Mouse (Mus musculus): Measurements from ENCODE around the gene Ggta1.

- TF ChIP-seq CTCF (IDR thresholded peaks at IDR 0.05; ENCODE audit: low read depth, low read length) (no peak), POLR2A (IDR thresholded peaks at IDR 0.05; ENCODE audit: borderline replicate concordance, low read depth, low read length) (no peak)
Measured at GRCm38 (mm10) chr2:35437796-35438195, 25.2 kb downstream of the Ggta1 start.
